Mouse (Mus musculus): Measurements from ENCODE around the gene Tspan9. TPM values are rescaled to one million over a fixed set of nuclear protein-coding genes. Genes with fewer than 3 reads are reported as not detected.

The Tspan9 gene
- total and polyA plus RNA-seq, 2 experiments from 2014 or later, result 105 to 332 TPM

GRCm38 (mm10) chr6:128025581-128025980 is 117.8 kb downstream of the Tspan9 start:
- no peak for DNase-seq (ENCODE audit: low spot score)
- Histone ChIP-seq H3K9me3 (replicated peaks; ENCODE audit: control insufficient read depth, low read length) (no peaks in the 10 kb centered on the region), H3K4me2 (ENCODE audit: low read depth, low read length) (no peak overlapping the region), H3K4me1 (ENCODE audit: control insufficient read depth, insufficient read depth) (peaks cover 28% of the 10 kb centered on the region), H3K27me3 (ENCODE audit: control insufficient read depth, insufficient read depth, low read length) (no peaks in the 10 kb centered on the region), H3K4me3 (ENCODE audit: low read depth, low read length) (no peak overlapping the region), H3K36me3 (replicated peaks; ENCODE audit: control insufficient read depth, insufficient read depth, low read length) (peaks cover 24% of the 10 kb centered on the region), H3K9ac (replicated peaks; ENCODE audit: low read depth, low read length) (no peak overlapping the region), H3K27ac (ENCODE audit: low read depth) (no peak overlapping the region)
- WGBS, result 74% methylated on average over 13 of the region's 13 CpGs
- TF ChIP-seq CTCF (IDR thresholded peaks at IDR 0.05; ENCODE audit: low read depth) (no peak), EP300 (IDR thresholded peaks at IDR 0.05; ENCODE audit: low read depth) (no peak)
- no peak for ATAC-seq (ENCODE audit: insufficient read depth, low read depth)

- no peak overlapping the region for H3K4me3 ChIP-seq (ENCODE audit: low read depth, low read length)
- H3K9me3 ChIP-seq (replicated peaks; ENCODE audit: control insufficient read depth, low read length), result no peaks in the 10 kb centered on the region
- H3K4me1 ChIP-seq (ENCODE audit: control insufficient read depth, insufficient read depth), result peaks cover 24% of the 10 kb centered on the region
- WGBS, result 56% methylated on average over 6 of the region's 6 CpGs
- H3K27me3 ChIP-seq (ENCODE audit: control insufficient read depth, insufficient read depth, low read length), result no peaks in the 10 kb centered on the region
- no peak overlapping the region for H3K4me2 ChIP-seq (ENCODE audit: low read depth, low read length)
- peaks cover 22% of the 10 kb centered on the region for H3K36me3 ChIP-seq (replicated peaks; ENCODE audit: control insufficient read depth, insufficient read depth, low read length)
- H3K27ac ChIP-seq (ENCODE audit: low read depth), result no peak overlapping the region
- H3K9ac ChIP-seq (replicated peaks; ENCODE audit: low read depth, low read length), result no peak overlapping the region
- no peak for TF ChIP-seq EP300 (IDR thresholded peaks at IDR 0.05; ENCODE audit: low read depth)
- TF ChIP-seq CTCF (IDR thresholded peaks at IDR 0.05; ENCODE audit: low read depth), result no peak
- ATAC-seq (ENCODE audit: insufficient read depth, low read depth) (no peak), DNase-seq (ENCODE audit: low spot score) (no peak)
These were observed 121.2 kb downstream of the Tspan9 start for GRCm38 (mm10) chr6:128022207-128022606.

- H3K36me3 ChIP-seq (replicated peaks; ENCODE audit: control insufficient read depth, insufficient read depth, low read length), result peaks cover 20% of the 10 kb centered on the region
- H3K4me2 ChIP-seq (ENCODE audit: low read depth, low read length), result no peak overlapping the region
- H3K4me3 ChIP-seq (ENCODE audit: low read depth, low read length), result no peak overlapping the region
- no peak for TF ChIP-seq CTCF (IDR thresholded peaks at IDR 0.05; ENCODE audit: low read depth)
- TF ChIP-seq EP300 (IDR thresholded peaks at IDR 0.05; ENCODE audit: low read depth), result no peak
- ATAC-seq (ENCODE audit: insufficient read depth, low read depth), result no peak
- no peak for DNase-seq (ENCODE audit: low spot score)
- peaks cover 24% of the 10 kb centered on the region for H3K4me1 ChIP-seq (ENCODE audit: control insufficient read depth, insufficient read depth)
- 58% methylated on average over 5 of the region's 5 CpGs for WGBS
- no peak overlapping the region for H3K27ac ChIP-seq (ENCODE audit: low read depth)
- no peaks in the 10 kb centered on the region for H3K27me3 ChIP-seq (ENCODE audit: control insufficient read depth, insufficient read depth, low read length)
- H3K9me3 ChIP-seq (replicated peaks; ENCODE audit: control insufficient read depth, low read length), result no peaks in the 10 kb centered on the region
- H3K9ac ChIP-seq (replicated peaks; ENCODE audit: low read depth, low read length), result no peak overlapping the region
These were observed 121.5 kb downstream of the Tspan9 start for GRCm38 (mm10) chr6:128021931-128022202.

GRCm38 (mm10) chr6:128021106-128021930 is 122.1 kb downstream of the Tspan9 start:
- Histone ChIP-seq H3K36me3 (replicated peaks; ENCODE audit: control insufficient read depth, insufficient read depth, low read length) (peaks cover 20% of the 10 kb centered on the region), H3K4me3 (ENCODE audit: low read depth, low read length) (no peak overlapping the region), H3K9me3 (replicated peaks; ENCODE audit: control insufficient read depth, low read length) (no peaks in the 10 kb centered on the region), H3K27me3 (ENCODE audit: control insufficient read depth, insufficient read depth, low read length) (no peaks in the 10 kb centered on the region), H3K27ac (ENCODE audit: low read depth) (no peak overlapping the region; the same call in 1 of the 2 replicates), H3K4me2 (ENCODE audit: low read depth, low read length) (no peak overlapping the region), H3K9ac (replicated peaks; ENCODE audit: low read depth, low read length) (peak overlapping the region; percentile 7; the same call in 1 of the 2 replicates), H3K4me1 (ENCODE audit: control insufficient read depth, insufficient read depth) (peaks cover 24% of the 10 kb centered on the region)
- TF ChIP-seq CTCF (IDR thresholded peaks at IDR 0.05; ENCODE audit: low read depth) (no peak), EP300 (IDR thresholded peaks at IDR 0.05; ENCODE audit: low read depth) (no peak)
- WGBS, result 35% methylated on average over 8 of the region's 10 CpGs
- peak; percentile 60; the same call in 1 of the 2 replicates for ATAC-seq (ENCODE audit: insufficient read depth, low read depth)
- no peak for DNase-seq (ENCODE audit: low spot score)

GRCm38 (mm10) chr6:128020521-128021057 is 122.8 kb downstream of the Tspan9 start:
- WGBS, result 47% methylated on average over 8 of the region's 8 CpGs
- Histone ChIP-seq H3K27ac (ENCODE audit: low read depth) (no peak overlapping the region; the same call in 1 of the 2 replicates), H3K9ac (replicated peaks; ENCODE audit: low read depth, low read length) (peak overlapping the region; percentile 7; the same call in 1 of the 2 replicates), H3K4me3 (ENCODE audit: low read depth, low read length) (no peak overlapping the region), H3K27me3 (ENCODE audit: control insufficient read depth, insufficient read depth, low read length) (no peaks in the 10 kb centered on the region), H3K9me3 (replicated peaks; ENCODE audit: control insufficient read depth, low read length) (no peaks in the 10 kb centered on the region), H3K36me3 (replicated peaks; ENCODE audit: control insufficient read depth, insufficient read depth, low read length) (peaks cover 15% of the 10 kb centered on the region), H3K4me2 (ENCODE audit: low read depth, low read length) (no peak overlapping the region), H3K4me1 (ENCODE audit: control insufficient read depth, insufficient read depth) (peaks cover 30% of the 10 kb centered on the region)
- DNase-seq (ENCODE audit: low spot score) (no peak), ATAC-seq (ENCODE audit: insufficient read depth, low read depth) (no peak)
- TF ChIP-seq CTCF (IDR thresholded peaks at IDR 0.05; ENCODE audit: low read depth) (no peak), EP300 (IDR thresholded peaks at IDR 0.05; ENCODE audit: low read depth) (no peak)
